18 mouse cellular contexts compared by ENCODE assay signal in genomic region chr10:99410754-99411153, GRCm38 (mm10).
A peak's percentile ranks its signal among the peaks of the same experiment; 100 is the strongest.
DNase-seq lines count a peak whose midpoint lies in the region; ATAC-seq and TF ChIP-seq lines count a peak whose summit lies in the region.
"Had no signal": no experiment of that assay in that cellular context is flagged by ENCODE, and none has a peak within 500 bp of the region (broad histone marks: within the 10 kb centered on the region; RNA-seq: fewer than 3 reads in every experiment).

No protein-coding gene starts in this region.

- 84% methylated on average over 3 of the region's 3 CpGs for WGBS in kidney, adult 2 months
- 85% methylated on average over 3 of the region's 3 CpGs for WGBS in midbrain, embryonic 13.5 days
- 91% methylated on average over 3 of the region's 3 CpGs for WGBS in forebrain, embryonic 14.5 days

- no peak overlapping the region for H3K27ac ChIP-seq in kidney, adult 2 months (ENCODE audit: insufficient read depth, low read depth, low read length)
- H3K27ac ChIP-seq in midbrain, embryonic 13.5 days, result no peak overlapping the region
- no peak overlapping the region for H3K27ac ChIP-seq in forebrain, embryonic 14.5 days (ENCODE audit: low read depth, low read length)
- H3K27ac ChIP-seq: hindbrain, embryonic 12.5 days; limb, embryonic 10.5 days; liver, embryonic 15.5 days; midbrain, embryonic 10.5 days had no signal

- H3K9me3 ChIP-seq in midbrain, embryonic 13.5 days, result no peaks in the 10 kb centered on the region
- H3K9me3 ChIP-seq in forebrain, embryonic 14.5 days (replicated peaks; ENCODE audit: control insufficient read depth, low read length), result no peaks in the 10 kb centered on the region; the same call in 1 of the 2 replicates
- H3K9me3 ChIP-seq: hindbrain, embryonic 12.5 days; limb, embryonic 10.5 days; liver, embryonic 15.5 days had no signal

- no peak overlapping the region for H3K9ac ChIP-seq in midbrain, embryonic 13.5 days (replicated peaks)
- no peak overlapping the region for H3K9ac ChIP-seq in forebrain, embryonic 14.5 days (ENCODE audit: low read length)
- H3K9ac ChIP-seq: hindbrain, embryonic 12.5 days; liver, embryonic 15.5 days had no signal

- H3K4me3 ChIP-seq in kidney, adult 2 months (ENCODE audit: insufficient read depth, low read depth, low read length), result no peak overlapping the region
- no peak overlapping the region for H3K4me3 ChIP-seq in midbrain, embryonic 13.5 days (replicated peaks)
- H3K4me3 ChIP-seq in forebrain, embryonic 14.5 days (ENCODE audit: low read depth, low read length), result no peak overlapping the region
- H3K4me3 ChIP-seq: erythroblast, embryonic 14.5 days; hindbrain, embryonic 12.5 days; limb, embryonic 10.5 days; liver, embryonic 15.5 days; midbrain, embryonic 10.5 days had no signal

- H3K4me1 ChIP-seq in kidney, adult 2 months (ENCODE audit: control insufficient read depth, insufficient read depth, low read length), result no peaks in the 10 kb centered on the region
- H3K4me1 ChIP-seq in midbrain, embryonic 13.5 days (replicated peaks), result no peaks in the 10 kb centered on the region
- no peaks in the 10 kb centered on the region for H3K4me1 ChIP-seq in forebrain, embryonic 14.5 days (ENCODE audit: control insufficient read depth, insufficient read depth, low read length)
- H3K4me1 ChIP-seq: hindbrain, embryonic 12.5 days; liver, embryonic 15.5 days; midbrain, embryonic 10.5 days had no signal

- H3K27me3 ChIP-seq in kidney, adult 2 months (replicated peaks; ENCODE audit: control insufficient read depth, insufficient read depth, low read length), result no peaks in the 10 kb centered on the region
- no peaks in the 10 kb centered on the region for H3K27me3 ChIP-seq in midbrain, embryonic 13.5 days
- H3K27me3 ChIP-seq in forebrain, embryonic 14.5 days (replicated peaks; ENCODE audit: control insufficient read depth, insufficient read depth, low read length), result no peaks in the 10 kb centered on the region
- H3K27me3 ChIP-seq: hindbrain, embryonic 12.5 days; liver, embryonic 15.5 days had no signal

- peak; percentile 82 for ATAC-seq in common myeloid progenitor, adult 5-6 weeks (replicated peaks; ENCODE audit: low read depth, poor library complexity, severe bottlenecking)
- no peak for ATAC-seq in midbrain, embryonic 13.5 days
- ATAC-seq in forebrain, embryonic 14.5 days, result no peak
- ATAC-seq: intestine, embryonic 16.5 days had no signal

- TF ChIP-seq CTCF in kidney, adult 2 months (conservative IDR thresholded peaks at IDR 0.05; ENCODE audit: insufficient read depth, insufficient read length, low read depth, low read length), result no peak

- H3K4me2 ChIP-seq in midbrain, embryonic 13.5 days (replicated peaks), result no peak overlapping the region
- no peak overlapping the region for H3K4me2 ChIP-seq in forebrain, embryonic 14.5 days (ENCODE audit: low read length)
- H3K4me2 ChIP-seq: hindbrain, embryonic 12.5 days; liver, embryonic 15.5 days had no signal

- peak; percentile 31 for DNase-seq in kidney, adult 2 months
- DNase-seq in kidney, adult 18-20 months, result no peak
- DNase-seq in heart, postnatal 14 days, result peak; percentile 18 to 26
- DNase-seq in lung, postnatal 36 days, result peak; percentile 23
- no peak for DNase-seq in urinary bladder, adult 2 months (ENCODE audit: low spot score)
- DNase-seq in forebrain, embryonic 14.5 days (ENCODE audit: low spot score), result no peak
- DNase-seq: adrenal gland, adult 2 months; cerebellum, adult 8-10 months; gastrocnemius, postnatal 14 days; thymus, postnatal 14 days had no signal

- intact Hi-C loops in heart, postnatal 14 days (cut with DNase I), result loop anchor here (5.0 kb wide), 2 partner anchors 47 to 243 kb away; no protein-coding TSS in a partner anchor

- TF ChIP-seq POLR2A in kidney, adult 2 months (IDR thresholded peaks at IDR 0.05; ENCODE audit: low read depth, low read length), result no peak

- no peaks in the 10 kb centered on the region for H3K36me3 ChIP-seq in kidney, adult 2 months (ENCODE audit: control insufficient read depth, insufficient read depth, low read length)
- no peaks in the 10 kb centered on the region for H3K36me3 ChIP-seq in midbrain, embryonic 13.5 days
- no peaks in the 10 kb centered on the region for H3K36me3 ChIP-seq in forebrain, embryonic 14.5 days (ENCODE audit: control insufficient read depth, insufficient read depth, low read length)
- H3K36me3 ChIP-seq: hindbrain, embryonic 12.5 days; limb, embryonic 10.5 days; liver, embryonic 15.5 days; midbrain, embryonic 10.5 days had no signal

Comparison
In these comparisons a context has a peak if more than half of its experiments do, and no peak if none do; other contexts are left out.
1. DNase-seq: peak in kidney, adult 2 months (single experiment), heart, postnatal 14 days (2 of 2) and lung, postnatal 36 days (single experiment); none in kidney, adult 18-20 months (single experiment), urinary bladder, adult 2 months (single experiment) and forebrain, embryonic 14.5 days (single experiment).